Mouse (Mus musculus) cerebellum, adult 2 months (tissue): ENCODE measurements around the gene Akap9. TPM values are rescaled to one million over a fixed set of nuclear protein-coding genes. Genes with fewer than 3 reads are reported as not detected.
"Not testable (repeated sequence)": the region's sequence is repeated elsewhere in the genome, so short reads cannot be mapped to it uniquely, and the experiment has no call there.

Experiments used
- DNase-seq, 2 experiments: peaks; one replicate each; pipeline ENCODE4 v3.0.0; 2021
- H3K27ac ChIP-seq: fragments of 200-500 bp; 2 replicates; pipeline ENCODE4 v1.5.1; 2012; ENCODE audit warnings: low read length, control low read depth, inconsistent platforms; ENCODE audit not compliant: insufficient read depth
- H3K27me3 ChIP-seq: fragments of 200-500 bp; 2 replicates; pipeline ENCODE4 v1.6.1; 2012; ENCODE audit warnings: inconsistent platforms, mild to moderate bottlenecking, low read length, moderate library complexity; ENCODE audit not compliant: control insufficient read depth, insufficient read depth
- H3K4me1 ChIP-seq: fragments of 200-500 bp; 2 replicates; pipeline ENCODE4 v1.6.1; 2011; ENCODE audit warnings: low read length; ENCODE audit not compliant: control insufficient read depth, insufficient read depth
- H3K4me3 ChIP-seq: fragments of 200-500 bp; replicated peaks from 2 replicates; pipeline ENCODE3; 2011; ENCODE audit warnings: mild to moderate bottlenecking, low read depth, low read length, control low read depth; ENCODE audit not compliant: insufficient read depth
- CTCF ChIP-seq: fragments of 200-500 bp; IDR thresholded peaks from 2 replicates; pipeline ENCODE4 v1.5.1; 2011; ENCODE audit warnings: low read depth, mild to moderate bottlenecking, control low read depth, low read length, moderate library complexity, borderline replicate concordance; ENCODE audit not compliant: insufficient read depth
- POLR2A ChIP-seq: fragments of 200-500 bp; IDR thresholded peaks from 2 replicates; pipeline ENCODE4 v1.6.1; 2011; ENCODE audit warnings: low read length, control low read depth, borderline replicate concordance; ENCODE audit not compliant: insufficient read depth
- WGBS: fragments of 180-500 bp; shearing (Covaris S2); methylation state at CpG from one replicate; pipeline ENCODE4 v1.1.7; 2018; 5-methylcytosine and 5-hydroxymethylcytosine counted together
- polyA plus RNA-seq: library from polyadenylated mRNA; depleted of rRNA; stranded (reverse); fragments of >200 nt; gene quantifications from 2 replicates; pipeline ENCODE4 v1.2.3, GENCODE M21; 2012; rRNA removed

Gene Akap9
- polyA plus RNA-seq = 28.9 and 31.7 TPM in 2 replicates

DNA sequence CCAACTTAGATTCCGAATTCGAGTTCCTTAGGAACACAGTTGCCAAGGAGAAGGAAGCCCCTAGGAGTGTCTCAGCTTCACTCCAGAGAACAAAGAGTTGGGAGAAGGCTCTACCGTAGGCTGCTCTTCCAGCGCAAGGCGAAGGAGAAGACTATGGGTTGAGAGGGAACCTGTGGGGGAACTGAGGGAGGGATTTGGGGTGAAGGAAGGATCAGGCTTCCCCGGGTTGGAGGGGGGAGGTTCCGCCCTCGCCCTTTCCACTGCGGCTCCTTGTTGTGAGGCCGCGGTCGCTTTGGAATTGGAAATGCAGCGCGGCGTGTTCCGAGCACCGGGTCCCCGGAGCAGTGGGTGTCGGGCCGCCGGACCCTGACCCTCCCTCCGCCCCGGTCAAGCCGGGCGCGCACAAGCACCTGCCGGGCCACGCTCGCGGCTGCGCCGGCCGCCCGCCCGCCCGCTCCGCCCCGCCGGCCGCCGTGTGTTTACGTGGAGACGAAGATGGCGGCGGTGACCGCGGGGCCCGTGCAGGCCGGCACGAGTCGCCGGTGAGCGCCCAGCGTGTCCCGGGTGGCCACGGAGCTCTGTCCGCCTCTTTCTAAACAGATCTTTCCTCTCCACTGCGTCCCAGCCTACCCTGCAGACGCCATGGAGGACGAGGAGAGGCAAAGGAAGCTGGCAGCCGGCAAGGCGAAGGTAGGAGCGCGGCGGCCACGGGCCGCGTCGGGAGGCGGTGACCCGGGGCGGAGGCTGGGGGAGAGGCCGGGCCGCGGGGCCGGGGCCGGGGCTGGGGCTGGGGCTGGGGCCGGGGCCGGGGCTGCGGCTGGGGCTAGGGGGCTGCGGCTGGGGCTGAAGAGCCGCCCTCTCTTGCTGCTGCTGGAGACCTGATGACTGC lies at the start of gene Akap9:
TSS of gene Akap9 (plus strand) at position 254 of the 889 bp plus-strand sequence.
- Histone ChIP-seq H3K4me1 (peaks cover 8% of the 10 kb centered on the region), H3K4me3 (peak within 1 kb of the TSS; percentile 97), H3K27me3 (no peaks in the 10 kb centered on the region), H3K27ac (peak within 1 kb of the TSS; percentile 98)
- TF ChIP-seq CTCF = no peak
- TF ChIP-seq POLR2A = peak; percentile 74
- under 1% methylated on average over 77 of the region's 82 CpGs for WGBS
- DNase-seq = peak; percentile 82 to 85

DNA sequence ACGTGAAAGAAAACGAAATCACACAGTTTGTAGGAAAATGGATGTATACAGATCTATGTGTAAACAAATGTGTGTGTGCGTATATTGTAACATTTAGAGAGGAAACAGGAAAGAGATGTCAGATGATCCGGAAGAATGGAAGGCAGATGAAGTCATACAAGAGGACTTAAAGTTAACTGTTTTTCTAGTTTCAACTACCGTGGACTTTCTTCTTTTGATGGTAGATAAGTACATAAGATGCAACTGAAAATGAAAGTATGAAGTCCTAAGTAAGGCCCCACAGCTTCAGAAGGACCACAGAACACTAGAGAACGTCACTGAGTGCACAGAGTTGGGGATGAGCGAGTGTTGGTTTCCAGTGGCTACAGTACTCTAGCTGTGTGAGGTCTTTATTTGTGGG lies 41.0 kb upstream of the Akap9 start:
- H3K4me1 ChIP-seq, H3K4me3 ChIP-seq, H3K27me3 ChIP-seq, DNase-seq, H3K27ac ChIP-seq: not testable (repeated sequence)
- 91% methylated on average over 7 of the region's 7 CpGs for WGBS

GRCm38 (mm10) chr5:3889201-3889600 lies 38.7 kb upstream of the Akap9 start:
- DNase-seq = no peak
- no peaks in the 10 kb centered on the region for H3K4me1 ChIP-seq
- H3K27me3 ChIP-seq = no peaks in the 10 kb centered on the region
- TF ChIP-seq CTCF = no peak
- no peak for TF ChIP-seq POLR2A
- no peak overlapping the region for H3K27ac ChIP-seq
- H3K4me3 ChIP-seq = no peak overlapping the region

GRCm38 (mm10) chr5:3893459-3894293 lies 34.2 kb upstream of the Akap9 start, which contains the start of gene Mterf1a:
Gene Mterf1a, minus strand, starts transcription at chr5:3893933.
- H3K27ac ChIP-seq, H3K27me3 ChIP-seq, H3K4me1 ChIP-seq: not testable (repeated sequence)
- H3K4me3 ChIP-seq = peak within 1 kb of the TSS; percentile 47
- WGBS = 2% methylated on average over 9 of the region's 47 CpGs
- DNase-seq = peak; percentile 62 to 69

DNA sequence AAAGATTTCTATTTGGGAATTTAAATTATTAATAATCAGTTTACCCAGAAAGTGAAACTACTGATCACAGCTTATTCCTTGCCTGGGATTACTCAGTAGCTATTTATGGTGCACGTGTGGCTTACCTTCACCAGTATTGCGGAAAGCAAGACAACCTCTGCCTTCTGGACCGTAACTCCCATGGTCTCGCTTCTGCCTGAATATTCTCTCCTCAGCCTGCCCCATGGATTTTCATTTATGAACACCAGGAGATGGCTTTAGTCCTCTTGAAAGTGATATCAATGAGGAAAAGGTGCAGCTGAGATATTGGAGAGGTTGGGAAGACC lies 33.6 kb upstream of the Akap9 start:
- H3K4me1 ChIP-seq, H3K27ac ChIP-seq, H3K27me3 ChIP-seq: not testable (repeated sequence)
- 91% methylated on average over 4 of the region's 4 CpGs for WGBS
- peak in 1 of 2 experiments; percentile 8 for DNase-seq
- peak overlapping the region; percentile 34 for H3K4me3 ChIP-seq

DNA sequence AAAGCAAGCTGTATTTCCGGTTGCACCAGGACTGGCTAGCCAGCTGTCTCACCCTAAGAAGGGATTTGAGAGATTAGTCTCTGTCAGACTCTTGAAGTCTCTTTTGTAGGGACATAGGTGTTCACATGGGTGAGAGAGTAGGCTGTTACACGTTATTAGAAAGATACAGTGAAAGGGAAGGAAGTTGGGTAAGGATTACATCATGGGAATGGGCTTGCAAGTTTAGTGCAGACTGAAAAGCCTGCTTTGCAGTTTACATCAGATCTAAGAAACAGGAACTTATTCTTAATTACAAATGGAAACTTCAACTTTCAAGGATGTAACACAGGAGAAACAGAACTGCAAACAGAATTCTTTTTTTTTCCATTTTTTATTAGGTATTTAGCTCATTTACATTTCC lies 22.4 kb upstream of the Akap9 start:
- WGBS = 75% methylated on average over 2 of the region's 2 CpGs
- H3K4me1 ChIP-seq = no peaks in the 10 kb centered on the region
- TF ChIP-seq CTCF (no peak), POLR2A (no peak)
- no peaks in the 10 kb centered on the region for H3K27me3 ChIP-seq
- no peak for DNase-seq
- H3K4me3 ChIP-seq = no peak overlapping the region
- H3K27ac ChIP-seq = no peak overlapping the region

DNA sequence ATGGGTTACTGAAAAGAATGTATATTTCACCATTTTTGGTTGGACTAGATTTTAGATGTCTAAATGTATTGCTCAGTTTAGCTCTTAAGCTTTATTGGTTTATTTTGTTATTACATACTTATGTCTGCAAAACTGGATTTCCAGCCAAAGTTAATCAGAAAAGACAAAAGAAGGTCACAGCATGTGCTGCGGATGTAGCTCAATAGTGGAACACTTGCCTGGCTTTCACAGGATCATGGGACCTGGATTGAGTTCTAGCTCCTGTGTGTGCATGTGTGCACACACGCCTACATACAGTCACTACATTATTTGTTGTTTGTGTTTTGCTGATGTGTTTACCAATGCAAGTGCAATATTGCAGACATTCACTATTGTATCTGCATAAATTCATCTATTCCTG lies 5.5 kb upstream of the Akap9 start:
- TF ChIP-seq POLR2A (no peak), CTCF (no peak)
- no peak for DNase-seq
- Histone ChIP-seq H3K27me3 (no peaks in the 10 kb centered on the region), H3K4me3 (no peak overlapping the region), H3K4me1 (no peaks in the 10 kb centered on the region), H3K27ac (no peak overlapping the region)
- WGBS = 89% methylated on average over 2 of the region's 2 CpGs

GRCm38 (mm10) chr5:3926666-3927065 lies 1.2 kb upstream of the Akap9 start:
- WGBS = 53% methylated on average over 4 of the region's 4 CpGs
- H3K4me1 ChIP-seq = peaks cover 8% of the 10 kb centered on the region
- H3K27me3 ChIP-seq = no peaks in the 10 kb centered on the region
- DNase-seq = no peak
- no peak for TF ChIP-seq CTCF
- TF ChIP-seq POLR2A = no peak
- no peak overlapping the region for H3K4me3 ChIP-seq
- no peak overlapping the region for H3K27ac ChIP-seq
